8 mouse cellular contexts compared by ENCODE assay signal in the genomic region with DNA sequence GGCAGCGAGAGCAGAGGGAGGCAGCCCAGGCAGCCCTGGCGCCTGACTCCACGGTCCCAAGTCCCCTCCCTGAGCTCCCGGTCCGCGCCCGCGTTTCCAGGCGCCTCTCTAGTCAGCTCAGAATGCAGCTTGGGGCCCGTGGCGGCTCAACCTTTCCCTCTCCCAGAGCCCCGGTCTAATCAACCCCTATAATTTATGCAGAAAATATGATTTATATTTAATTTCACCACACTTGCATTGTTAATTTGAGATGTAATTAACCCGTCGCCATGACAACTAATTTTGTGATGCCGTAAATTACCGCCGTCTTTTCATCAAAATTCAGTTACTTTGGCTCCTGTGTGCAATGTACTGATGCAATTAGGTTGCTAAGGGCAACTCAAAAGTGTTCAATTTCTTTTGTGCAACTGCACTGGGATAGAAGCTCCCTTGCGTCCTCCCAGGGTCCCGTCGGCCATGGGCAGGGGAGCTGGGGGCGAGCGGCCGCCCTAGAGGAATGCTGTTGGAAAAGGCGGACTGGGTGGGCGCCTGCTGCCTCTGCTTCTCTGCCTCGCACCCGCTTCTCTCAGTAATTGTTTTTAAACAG. TPM values are rescaled to one million over a fixed set of nuclear protein-coding genes. Genes with fewer than 3 reads are reported as not detected.
DNase-seq lines count a peak whose midpoint lies in the region; ATAC-seq and TF ChIP-seq lines count a peak whose summit lies in the region.

No protein-coding gene starts in this region.

- H3K9ac ChIP-seq in hindbrain, embryonic 13.5 days = peak overlapping the region; percentile 47

- peak overlapping the region; percentile 45 for H3K4me2 ChIP-seq in hindbrain, embryonic 13.5 days

- H3K27me3 ChIP-seq in hindbrain, embryonic 13.5 days = peaks cover 83% of the 10 kb centered on the region

- under 1% methylated on average over 26 of the region's 27 CpGs for WGBS in hindbrain, embryonic 13.5 days

- H3K27ac ChIP-seq in layer of hippocampus, adult 2 months = no peak overlapping the region
- H3K27ac ChIP-seq in hindbrain, embryonic 13.5 days = peak overlapping the region; percentile 81

- TF ChIP-seq CTCF in layer of hippocampus, adult 2 months (conservative IDR thresholded peaks at IDR 0.05) = no peak

- peak overlapping the region; percentile 45 for H3K4me3 ChIP-seq in layer of hippocampus, adult 2 months
- peak overlapping the region; percentile 22 for H3K4me3 ChIP-seq in hindbrain, embryonic 13.5 days

- H3K36me3 ChIP-seq in hindbrain, embryonic 13.5 days = no peaks in the 10 kb centered on the region

- peak in 1 of 2 experiments; percentile 16 for DNase-seq in layer of hippocampus, adult 2 months (ENCODE audit: low spot score in 2 of 2)
- no peak for DNase-seq in layer of hippocampus, adult 9-11 months
- DNase-seq in embryo, embryonic 11.5 days (ENCODE audit: low read depth, low spot score) = peak; percentile 38
- DNase-seq in neural tube, embryonic 10.5 days (ENCODE audit: extremely low spot score, low spot score) = peak; percentile 72
- no peak for DNase-seq in thymus, postnatal 36 days
- no peak for DNase-seq in layer of hippocampus, adult 11-12 months (ENCODE audit: low spot score)
- DNase-seq in left cerebral cortex, adult 9 months (ENCODE audit: low spot score in 2 of 2) = no peak

- H3K9me3 ChIP-seq in hindbrain, embryonic 13.5 days = no peaks in the 10 kb centered on the region

- peaks cover 63% of the 10 kb centered on the region for H3K4me1 ChIP-seq in hindbrain, embryonic 13.5 days (replicated peaks)

- peak; percentile 58 for ATAC-seq in hindbrain, embryonic 13.5 days (ENCODE audit: low FRiP score)

RNA-seq across cellular contexts. Expression of a gene that starts 55.8 kb away (rescaled TPM):
- total RNA-seq in layer of hippocampus, adult 2 months (2021) = under 1 TPM; 0.34 to 0.56 TPM
- polyA plus RNA-seq in hindbrain, embryonic 13.5 days (2015; fragmentation: Nextera tagmentation; extraction: Ambion mirVana) = 6.7 and 8.1 TPM in 2 replicates

Comparison
In these comparisons a context has a peak if more than half of its experiments do, and no peak if none do; other contexts are left out.
1. DNase-seq: peak in embryo, embryonic 11.5 days (single experiment) and neural tube, embryonic 10.5 days (single experiment); none in layer of hippocampus, adult 9-11 months (single experiment), thymus, postnatal 36 days (0 of 2), layer of hippocampus, adult 11-12 months (single experiment) and left cerebral cortex, adult 9 months (0 of 2).